Mouse (Mus musculus): Measurements from ENCODE around the gene Eml5. TPM values are rescaled to one million over a fixed set of nuclear protein-coding genes. Genes with fewer than 3 reads are reported as not detected.

The Eml5 gene
- polyA plus RNA-seq, 1 experiment from 2014 or later = 7.9 TPM

DNA sequence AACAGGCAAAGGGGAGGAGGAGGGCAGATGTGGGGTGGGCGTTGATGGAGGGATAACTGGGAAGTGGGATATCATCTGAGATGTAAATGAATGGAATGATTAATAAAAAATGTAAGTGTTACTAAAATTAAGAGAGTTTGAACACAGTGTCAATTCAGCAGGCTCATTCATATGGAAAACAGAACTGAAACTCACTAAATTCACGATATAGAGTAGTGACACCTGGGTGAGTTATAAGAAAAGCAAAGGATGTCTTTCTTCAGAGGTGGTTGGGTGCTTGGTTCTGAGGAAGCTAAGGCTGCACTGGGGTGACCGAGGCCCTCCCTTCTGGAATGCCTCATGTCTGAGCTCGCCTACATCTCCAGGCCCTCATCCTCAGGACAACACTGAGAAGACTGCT, 37.8 kb downstream of the Eml5 start:
- no peak overlapping the region for H3K27ac ChIP-seq (replicated peaks in 1 of 2; ENCODE audit: control insufficient read depth in 1 of 2, insufficient read depth in 1 of 2, low read depth in 2 of 2, low read length in 2 of 2)
- H3K9ac ChIP-seq (ENCODE audit: low read length) = no peak overlapping the region
- no peak overlapping the region for H3K4me3 ChIP-seq (ENCODE audit: control insufficient read depth in 1 of 2, insufficient read depth in 1 of 2, low read depth in 1 of 2, low read length in 2 of 2)
- peaks cover 15% of the 10 kb centered on the region for H3K36me3 ChIP-seq (ENCODE audit: control insufficient read depth, insufficient read depth, low read length)
- H3K4me1 ChIP-seq (ENCODE audit: control insufficient read depth in 2 of 2, insufficient read depth in 2 of 2, low read length in 2 of 2) = 0 out of 4 replicates have a peak, but pooled peaks cover 0 to 3% of the 10 kb centered on the region in 2 experiments
- no peak for ATAC-seq (ENCODE audit: insufficient number of reproducible peaks, insufficient read depth, low FRiP score, low read depth)
- WGBS = 83% methylated on average over 4 of the region's 4 CpGs
- 0 out of 2 replicates have a peak, but pooled peaks cover 3% of the 10 kb centered on the region for H3K9me3 ChIP-seq (ENCODE audit: control insufficient read depth, low read length)
- H3K27me3 ChIP-seq (ENCODE audit: control insufficient read depth, insufficient read depth, low read length) = no peaks in the 10 kb centered on the region
- H3K4me2 ChIP-seq (ENCODE audit: low read length) = no peak overlapping the region

DNA sequence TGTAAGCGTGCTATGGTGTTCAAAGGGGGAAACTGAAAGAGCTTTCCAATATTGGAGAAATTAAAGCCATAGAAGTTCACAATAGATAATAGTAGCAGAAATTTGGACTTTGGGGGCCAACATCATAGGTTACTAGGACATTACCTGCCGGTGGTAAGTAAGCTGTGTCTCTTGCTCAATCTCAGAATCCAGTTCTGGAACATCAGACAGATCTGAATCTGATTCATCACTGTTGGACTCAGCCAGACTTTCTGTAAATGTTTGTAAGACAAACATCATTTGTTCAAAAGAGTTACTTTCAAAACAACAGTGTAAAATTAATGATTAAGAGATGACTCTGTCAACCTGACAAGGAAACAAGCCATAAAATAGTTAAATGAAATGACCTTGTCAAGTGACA, 41.0 kb downstream of the Eml5 start:
- WGBS = 85% methylated on average over 2 of the region's 2 CpGs
- 0 out of 2 replicates have a peak, but pooled peaks cover 3% of the 10 kb centered on the region for H3K9me3 ChIP-seq (ENCODE audit: control insufficient read depth, low read length)
- no peak overlapping the region for H3K9ac ChIP-seq (ENCODE audit: low read length)
- H3K27me3 ChIP-seq (ENCODE audit: control insufficient read depth, insufficient read depth, low read length) = no peaks in the 10 kb centered on the region
- H3K4me1 ChIP-seq (ENCODE audit: control insufficient read depth in 2 of 2, insufficient read depth in 2 of 2, low read length in 2 of 2) = no peaks in the 10 kb centered on the region
- ATAC-seq (ENCODE audit: insufficient number of reproducible peaks, insufficient read depth, low FRiP score, low read depth) = no peak
- H3K36me3 ChIP-seq (ENCODE audit: control insufficient read depth, insufficient read depth, low read length) = peaks cover 16% of the 10 kb centered on the region
- no peak overlapping the region for H3K4me2 ChIP-seq (ENCODE audit: low read length)
- H3K4me3 ChIP-seq (ENCODE audit: control insufficient read depth in 1 of 2, insufficient read depth in 1 of 2, low read depth in 1 of 2, low read length in 2 of 2) = no peak overlapping the region
- no peak overlapping the region for H3K27ac ChIP-seq (replicated peaks in 1 of 2; ENCODE audit: control insufficient read depth in 1 of 2, insufficient read depth in 1 of 2, low read depth in 2 of 2, low read length in 2 of 2)

DNA sequence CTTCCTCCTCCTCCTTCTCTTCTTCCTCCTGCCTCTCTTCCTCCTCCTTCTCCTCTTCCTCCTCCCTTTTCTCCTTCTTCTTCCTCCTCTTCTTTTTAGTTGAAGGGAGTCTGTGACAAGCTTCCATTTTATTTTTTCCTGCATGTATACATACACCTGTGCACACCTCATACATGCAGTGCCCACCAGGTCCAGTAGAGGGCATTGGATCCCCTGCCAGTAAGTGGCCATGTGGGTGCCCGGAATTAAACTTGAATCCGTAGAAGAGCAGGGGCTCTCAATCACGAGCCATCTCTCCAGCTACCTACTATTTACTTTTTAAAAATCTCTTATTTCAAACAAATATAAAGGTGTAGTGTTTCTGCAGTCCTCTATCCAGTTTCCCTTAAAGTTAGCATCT, 50.5 kb downstream of the Eml5 start:
- Histone ChIP-seq H3K27ac (replicated peaks in 1 of 2; ENCODE audit: control insufficient read depth in 1 of 2, insufficient read depth in 1 of 2, low read depth in 2 of 2, low read length in 2 of 2) (no peak overlapping the region), H3K9ac (ENCODE audit: low read length) (no peak overlapping the region), H3K36me3 (ENCODE audit: control insufficient read depth, insufficient read depth, low read length) (no peaks in the 10 kb centered on the region), H3K4me3 (ENCODE audit: control insufficient read depth in 1 of 2, insufficient read depth in 1 of 2, low read depth in 1 of 2, low read length in 2 of 2) (no peak overlapping the region), H3K4me1 (ENCODE audit: control insufficient read depth in 2 of 2, insufficient read depth in 2 of 2, low read length in 2 of 2) (no peaks in the 10 kb centered on the region), H3K4me2 (ENCODE audit: low read length) (no peak overlapping the region), H3K27me3 (ENCODE audit: control insufficient read depth, insufficient read depth, low read length) (no peaks in the 10 kb centered on the region), H3K9me3 (ENCODE audit: control insufficient read depth, low read length) (no peaks in the 10 kb centered on the region)
- 26% methylated on average over 3 of the region's 3 CpGs for WGBS
- no peak for ATAC-seq (ENCODE audit: insufficient number of reproducible peaks, insufficient read depth, low FRiP score, low read depth)

DNA sequence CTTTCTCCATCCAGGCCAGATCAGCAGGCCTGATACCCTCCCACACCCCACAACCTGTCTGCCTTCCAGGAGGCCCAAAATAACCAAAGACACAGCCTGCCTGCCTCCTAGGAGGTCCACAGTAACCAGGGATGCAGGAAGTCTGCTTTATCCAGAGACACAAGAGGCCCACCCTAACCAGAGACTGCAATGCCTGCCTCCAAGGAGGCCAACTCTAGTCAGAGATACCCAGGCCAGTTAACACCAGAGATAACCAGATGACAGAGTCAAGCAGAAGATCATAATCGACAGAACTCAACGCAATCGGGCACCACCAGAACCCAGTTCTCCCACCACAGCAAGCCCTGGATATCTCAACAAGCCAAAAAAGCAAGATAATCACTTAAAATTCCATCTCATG, 56.5 kb downstream of the Eml5 start:
- 88% methylated on average over 3 of the region's 3 CpGs for WGBS

DNA sequence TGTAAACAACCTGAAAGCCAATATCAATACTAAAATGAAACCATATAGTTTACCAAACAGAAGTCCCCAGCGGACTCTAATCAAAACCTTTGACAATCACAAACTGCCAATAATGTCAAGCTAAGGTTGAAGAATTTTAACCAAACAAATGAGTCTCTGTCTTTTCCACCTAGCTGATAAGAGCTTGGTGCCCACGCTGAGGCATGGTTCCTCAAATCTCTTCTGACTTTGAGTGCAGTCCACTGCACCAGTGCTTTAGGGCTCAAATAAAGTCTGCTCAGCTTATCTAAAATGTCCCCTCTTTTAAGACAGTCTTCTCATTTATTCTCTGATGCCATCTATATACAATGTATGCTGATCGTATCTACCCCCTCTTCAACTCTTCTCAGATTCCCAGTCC, 61.1 kb downstream of the Eml5 start:
- Histone ChIP-seq H3K27me3 (ENCODE audit: control insufficient read depth, insufficient read depth, low read length) (no peaks in the 10 kb centered on the region), H3K9ac (ENCODE audit: low read length) (no peak overlapping the region), H3K4me2 (ENCODE audit: low read length) (no peak overlapping the region), H3K27ac (replicated peaks in 1 of 2; ENCODE audit: control insufficient read depth in 1 of 2, insufficient read depth in 1 of 2, low read depth in 2 of 2, low read length in 2 of 2) (no peak overlapping the region), H3K4me1 (ENCODE audit: control insufficient read depth in 2 of 2, insufficient read depth in 2 of 2, low read length in 2 of 2) (0 out of 4 replicates have a peak, but pooled peaks cover 0 to under 1% of the 10 kb centered on the region in 2 experiments), H3K4me3 (ENCODE audit: control insufficient read depth in 1 of 2, insufficient read depth in 1 of 2, low read depth in 1 of 2, low read length in 2 of 2) (no peak overlapping the region), H3K36me3 (ENCODE audit: control insufficient read depth, insufficient read depth, low read length) (0 out of 2 replicates have a peak, but pooled peaks cover 10% of the 10 kb centered on the region), H3K9me3 (ENCODE audit: control insufficient read depth, low read length) (no peaks in the 10 kb centered on the region)
- whole genome bisulfite sequencing = 78% methylated on average over 3 of the region's 3 CpGs
- ATAC-seq (ENCODE audit: insufficient number of reproducible peaks, insufficient read depth, low FRiP score, low read depth) = no peak

More for the DNA sequence above, 56.5 kb downstream of the Eml5 start:
- no peaks in the 10 kb centered on the region for H3K4me1 ChIP-seq (ENCODE audit: control insufficient read depth in 2 of 2, insufficient read depth in 2 of 2, low read length in 2 of 2)
- H3K9me3 ChIP-seq (ENCODE audit: control insufficient read depth, low read length) = no peaks in the 10 kb centered on the region
- ATAC-seq (ENCODE audit: insufficient number of reproducible peaks, insufficient read depth, low FRiP score, low read depth) = no peak
- H3K27ac ChIP-seq (replicated peaks in 1 of 2; ENCODE audit: control insufficient read depth in 1 of 2, insufficient read depth in 1 of 2, low read depth in 2 of 2, low read length in 2 of 2) = no peak overlapping the region
- H3K36me3 ChIP-seq (ENCODE audit: control insufficient read depth, insufficient read depth, low read length) = 0 out of 2 replicates have a peak, but pooled peaks cover 10% of the 10 kb centered on the region
- H3K9ac ChIP-seq (ENCODE audit: low read length) = no peak overlapping the region
- no peak overlapping the region for H3K4me2 ChIP-seq (ENCODE audit: low read length)
- no peak overlapping the region for H3K4me3 ChIP-seq (ENCODE audit: control insufficient read depth in 1 of 2, insufficient read depth in 1 of 2, low read depth in 1 of 2, low read length in 2 of 2)
- no peaks in the 10 kb centered on the region for H3K27me3 ChIP-seq (ENCODE audit: control insufficient read depth, insufficient read depth, low read length)

DNA sequence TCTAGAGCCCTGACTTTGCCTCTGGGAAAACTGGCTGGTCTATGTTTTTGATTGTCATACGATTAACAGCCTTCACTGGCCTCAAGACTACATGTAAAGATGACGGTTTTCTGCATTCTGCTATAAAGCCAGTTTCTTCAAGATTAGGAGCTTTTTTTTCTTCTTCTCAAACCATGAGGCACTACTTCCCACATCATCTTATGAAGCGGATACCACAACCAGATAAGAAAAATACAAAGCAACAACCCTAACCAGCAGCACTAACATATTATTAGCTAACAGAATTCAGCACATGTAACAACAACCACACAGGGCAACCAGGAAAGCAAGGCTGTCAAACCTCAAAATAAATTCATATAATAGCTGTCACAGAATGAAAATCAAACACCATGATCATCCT, 63.3 kb downstream of the Eml5 start:
- WGBS = 86% methylated on average over 3 of the region's 3 CpGs
- Histone ChIP-seq H3K9ac (ENCODE audit: low read length) (no peak overlapping the region), H3K4me2 (ENCODE audit: low read length) (no peak overlapping the region), H3K4me3 (ENCODE audit: control insufficient read depth in 1 of 2, insufficient read depth in 1 of 2, low read depth in 1 of 2, low read length in 2 of 2) (no peak overlapping the region), H3K9me3 (ENCODE audit: control insufficient read depth, low read length) (no peaks in the 10 kb centered on the region), H3K27ac (replicated peaks in 1 of 2; ENCODE audit: control insufficient read depth in 1 of 2, insufficient read depth in 1 of 2, low read depth in 2 of 2, low read length in 2 of 2) (no peak overlapping the region), H3K4me1 (ENCODE audit: control insufficient read depth in 2 of 2, insufficient read depth in 2 of 2, low read length in 2 of 2) (peaks cover 3% of the 10 kb centered on the region in 2 experiments; a peak in 1 of 4 replicates), H3K36me3 (ENCODE audit: control insufficient read depth, insufficient read depth, low read length) (0 out of 2 replicates have a peak, but pooled peaks cover 10% of the 10 kb centered on the region), H3K27me3 (ENCODE audit: control insufficient read depth, insufficient read depth, low read length) (no peaks in the 10 kb centered on the region)
- ATAC-seq (ENCODE audit: insufficient number of reproducible peaks, insufficient read depth, low FRiP score, low read depth) = no peak

DNA sequence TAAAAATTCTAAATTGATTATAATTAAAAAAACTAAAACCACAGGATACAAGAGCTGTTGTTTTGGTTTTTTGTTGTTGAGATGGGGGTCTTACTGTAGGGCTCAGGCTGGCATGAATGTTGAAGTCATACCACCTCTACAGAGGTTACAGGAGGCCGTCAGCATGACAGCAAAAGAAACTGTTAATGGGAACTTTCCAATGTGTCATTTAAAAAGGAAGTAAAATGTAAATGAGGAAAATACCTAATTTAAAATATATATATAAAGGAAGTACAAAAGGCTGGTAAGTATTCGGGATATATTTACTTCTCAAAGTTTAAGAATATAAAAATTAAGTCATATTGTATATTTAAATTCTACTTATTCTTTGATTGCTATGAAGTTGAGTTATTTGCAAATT, 65.8 kb downstream of the Eml5 start:
- no peaks in the 10 kb centered on the region for H3K9me3 ChIP-seq (ENCODE audit: control insufficient read depth, low read length)
- H3K9ac ChIP-seq (ENCODE audit: low read length) = no peak overlapping the region
- no peak overlapping the region for H3K4me3 ChIP-seq (ENCODE audit: control insufficient read depth in 1 of 2, insufficient read depth in 1 of 2, low read depth in 1 of 2, low read length in 2 of 2)
- WGBS = 86% methylated on average over 2 of the region's 2 CpGs
- peaks cover 9% of the 10 kb centered on the region; the same call in 1 of the 2 replicates for H3K36me3 ChIP-seq (ENCODE audit: control insufficient read depth, insufficient read depth, low read length)
- H3K27ac ChIP-seq (replicated peaks in 1 of 2; ENCODE audit: control insufficient read depth in 1 of 2, insufficient read depth in 1 of 2, low read depth in 2 of 2, low read length in 2 of 2) = no peak overlapping the region
- ATAC-seq (ENCODE audit: insufficient number of reproducible peaks, insufficient read depth, low FRiP score, low read depth) = no peak
- H3K4me1 ChIP-seq (ENCODE audit: control insufficient read depth in 2 of 2, insufficient read depth in 2 of 2, low read length in 2 of 2) = peaks cover 3% of the 10 kb centered on the region in 2 experiments; a peak in 2 of 4 replicates
- H3K4me2 ChIP-seq (ENCODE audit: low read length) = no peak overlapping the region
- no peaks in the 10 kb centered on the region for H3K27me3 ChIP-seq (ENCODE audit: control insufficient read depth, insufficient read depth, low read length)

DNA sequence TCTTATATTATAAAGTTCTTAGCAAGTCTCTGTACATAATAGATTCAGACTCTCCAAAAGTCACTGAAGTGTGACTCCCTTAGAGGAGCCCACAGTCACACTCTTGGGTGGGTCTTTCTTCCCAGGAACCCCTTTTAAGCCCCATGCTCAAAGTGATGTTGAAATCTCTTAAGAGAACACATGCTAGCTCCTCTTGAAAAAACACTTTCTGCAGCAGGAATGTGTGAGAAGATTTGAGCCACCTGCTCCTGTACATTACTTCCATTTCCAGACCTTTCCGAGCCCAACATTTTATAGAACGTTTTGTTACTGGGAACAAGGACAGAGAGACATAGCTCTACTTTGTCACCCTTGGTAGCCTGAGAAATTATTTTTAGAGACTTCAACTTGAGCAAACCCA, 66.4 kb downstream of the Eml5 start:
- WGBS = 48% methylated on average over 2 of the region's 2 CpGs
- Histone ChIP-seq H3K27me3 (ENCODE audit: control insufficient read depth, insufficient read depth, low read length) (no peaks in the 10 kb centered on the region), H3K4me3 (ENCODE audit: control insufficient read depth in 1 of 2, insufficient read depth in 1 of 2, low read depth in 1 of 2, low read length in 2 of 2) (no peak overlapping the region), H3K9me3 (ENCODE audit: control insufficient read depth, low read length) (no peaks in the 10 kb centered on the region), H3K4me1 (ENCODE audit: control insufficient read depth in 2 of 2, insufficient read depth in 2 of 2, low read length in 2 of 2) (peaks cover 3% of the 10 kb centered on the region in 2 experiments; a peak in 2 of 4 replicates), H3K9ac (ENCODE audit: low read length) (no peak overlapping the region), H3K27ac (replicated peaks in 1 of 2; ENCODE audit: control insufficient read depth in 1 of 2, insufficient read depth in 1 of 2, low read depth in 2 of 2, low read length in 2 of 2) (no peak overlapping the region), H3K4me2 (ENCODE audit: low read length) (no peak overlapping the region), H3K36me3 (ENCODE audit: control insufficient read depth, insufficient read depth, low read length) (peaks cover 9% of the 10 kb centered on the region; the same call in 1 of the 2 replicates)
- ATAC-seq (ENCODE audit: insufficient number of reproducible peaks, insufficient read depth, low FRiP score, low read depth) = no peak
